Mouse (Mus musculus) thymus, adult 2 months (tissue): ENCODE measurements around the gene Inpp5a.

Experiments used
- CTCF ChIP-seq: fragments of 200-500 bp; IDR thresholded peaks from 2 replicates; pipeline ENCODE4 v1.5.1; 2012; ENCODE audit warnings: mild to moderate bottlenecking, control low read depth, low read length, moderate library complexity, borderline replicate concordance; ENCODE audit not compliant: control insufficient read depth, poor library complexity, insufficient read depth; ENCODE audit errors: extremely low read depth
- POLR2A ChIP-seq: fragments of 200-500 bp; IDR thresholded peaks from 2 replicates; pipeline ENCODE4 v1.6.1; 2012; ENCODE audit warnings: mild to moderate bottlenecking, low read length, control low read depth, moderate library complexity; ENCODE audit not compliant: control insufficient read depth, poor library complexity, insufficient read depth; ENCODE audit errors: extremely low read depth

- TF ChIP-seq POLR2A (no peak), CTCF (no peak)
Measured at GRCm38 (mm10) chr7:139437471-139437870, 48.6 kb downstream of the Inpp5a start.
